Mouse (Mus musculus): ENCODE data around the gene Tgfb1.

Tgfb1 gene

GRCm38 (mm10) chr7:25686680-25687531 is at the start of gene Tgfb1:
Gene Tgfb1 (plus strand): TSS chr7:25687002.
- peak; percentile 64 for DNase-seq (ENCODE audit: low read depth, low spot score)

GRCm38 (mm10) chr7:25637099-25637498 is 49.7 kb upstream of the Tgfb1 start:
- DNase-seq (ENCODE audit: low read depth, low spot score), result no peak

GRCm38 (mm10) chr7:25639754-25640153 is 47.0 kb upstream of the Tgfb1 start:
- DNase-seq (ENCODE audit: low read depth, low spot score), result no peak

GRCm38 (mm10) chr7:25644136-25644535 is 42.7 kb upstream of the Tgfb1 start:
- no peak for DNase-seq (ENCODE audit: low read depth, low spot score)

- DNase-seq (ENCODE audit: low read depth, low spot score), result no peak
Measured at GRCm38 (mm10) chr7:25644631-25645030, 42.2 kb upstream of the Tgfb1 start.

GRCm38 (mm10) chr7:25645074-25645473 is 41.7 kb upstream of the Tgfb1 start:
- DNase-seq (ENCODE audit: low read depth, low spot score), result no peak

- DNase-seq (ENCODE audit: low read depth, low spot score), result no peak
Measured at GRCm38 (mm10) chr7:25647574-25648123, 39.2 kb upstream of the Tgfb1 start.

- no peak for DNase-seq (ENCODE audit: low read depth, low spot score)
Measured at GRCm38 (mm10) chr7:25649839-25650238, 37.0 kb upstream of the Tgfb1 start.

- DNase-seq (ENCODE audit: low read depth, low spot score), result no peak
Measured at GRCm38 (mm10) chr7:25651281-25651680, 35.5 kb upstream of the Tgfb1 start.

GRCm38 (mm10) chr7:25652244-25652759 is 34.5 kb upstream of the Tgfb1 start:
- no peak for DNase-seq (ENCODE audit: low read depth, low spot score)

GRCm38 (mm10) chr7:25655601-25656428 is 31.0 kb upstream of the Tgfb1 start:
- DNase-seq (ENCODE audit: low read depth, low spot score), result no peak

- DNase-seq (ENCODE audit: low read depth, low spot score), result no peak
Measured at GRCm38 (mm10) chr7:25657785-25658184, 29.0 kb upstream of the Tgfb1 start.

- DNase-seq (ENCODE audit: low read depth, low spot score), result peak; percentile 100
Measured at GRCm38 (mm10) chr7:25658657-25659472, 27.9 kb upstream of the Tgfb1 start, which contains the start of the genes Bckdha and Exosc5. Gene Bckdha (minus strand): TSS chr7:25658981. Gene Exosc5 (plus strand): TSS chr7:25659164.

- no peak for DNase-seq (ENCODE audit: low read depth, low spot score)
Measured at GRCm38 (mm10) chr7:25666381-25666780, 20.4 kb upstream of the Tgfb1 start.

- no peak for DNase-seq (ENCODE audit: low read depth, low spot score)
Measured at GRCm38 (mm10) chr7:25669158-25669557, 17.6 kb upstream of the Tgfb1 start.

- DNase-seq (ENCODE audit: low read depth, low spot score), result no peak
Measured at GRCm38 (mm10) chr7:25669631-25670030, 17.2 kb upstream of the Tgfb1 start.

GRCm38 (mm10) chr7:25670096-25670495 is 16.7 kb upstream of the Tgfb1 start:
- no peak for DNase-seq (ENCODE audit: low read depth, low spot score)

- no peak for DNase-seq (ENCODE audit: low read depth, low spot score)
Measured at GRCm38 (mm10) chr7:25671686-25672085, 15.1 kb upstream of the Tgfb1 start.

- DNase-seq (ENCODE audit: low read depth, low spot score), result no peak
Measured at GRCm38 (mm10) chr7:25672442-25672841, 14.4 kb upstream of the Tgfb1 start.

- DNase-seq (ENCODE audit: low read depth, low spot score), result no peak
Measured at GRCm38 (mm10) chr7:25674297-25674696, 12.5 kb upstream of the Tgfb1 start.

GRCm38 (mm10) chr7:25674719-25675300 is 12.0 kb upstream of the Tgfb1 start, which contains the start of gene Tmem91:
Gene Tmem91 (minus strand): TSS chr7:25675166.
- DNase-seq (ENCODE audit: low read depth, low spot score), result no peak

Data from mesoderm, embryonic 11.5 days (tissue).